Mouse (Mus musculus): ENCODE measurements around the gene Kif1c.
A peak's percentile ranks its signal among the peaks of the same experiment; 100 is the strongest.

Kif1c gene

DNA sequence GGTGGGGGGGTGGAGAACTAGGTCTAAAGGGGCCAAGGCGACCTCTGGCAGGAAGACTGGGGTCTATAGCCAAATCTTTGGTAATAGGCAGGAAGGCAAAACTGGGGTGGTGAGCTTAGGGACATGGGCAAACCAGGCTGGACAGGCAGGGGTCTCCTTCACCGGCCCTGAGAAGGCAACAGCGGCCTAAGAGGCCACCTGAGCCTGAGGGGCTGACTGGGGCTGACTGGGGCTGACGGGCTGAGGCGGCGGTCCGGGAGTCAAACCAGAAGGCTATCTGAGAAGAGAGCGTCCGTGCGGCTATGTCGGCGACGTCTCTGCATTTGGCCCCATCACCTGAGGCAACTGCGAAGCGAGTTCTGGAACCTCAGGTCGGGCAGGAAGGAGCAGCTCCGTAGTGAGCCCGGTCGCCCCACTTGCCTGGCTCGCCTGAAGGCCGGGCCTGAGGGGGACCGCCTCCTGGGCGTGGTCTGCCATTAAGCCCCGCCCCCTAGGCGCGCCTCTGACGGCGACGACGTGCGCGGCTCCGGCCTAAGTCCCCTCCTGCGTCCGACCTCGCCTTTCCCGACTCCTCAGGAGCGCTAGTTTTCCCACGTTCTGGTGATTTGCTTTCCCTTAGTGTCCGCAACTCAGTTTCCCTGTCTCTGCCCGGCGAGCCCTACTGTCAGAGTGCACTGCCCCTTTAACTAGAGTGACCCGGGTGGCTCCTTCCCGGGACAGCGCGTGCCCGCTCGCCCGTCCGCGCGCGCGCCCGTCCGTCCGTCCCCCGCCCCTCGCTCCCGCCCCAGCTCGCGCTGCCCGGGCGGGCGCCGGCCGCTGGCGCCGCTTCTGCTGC is at the start of gene Kif1c, which contains the start of gene Inca1:
Gene Kif1c, plus strand, starts transcription at position 827 of the 835 bp plus-strand sequence.
Gene Inca1, minus strand, starts transcription at position 434 of the 835 bp plus-strand sequence.
- peak; percentile 84 for DNase-seq (ENCODE audit: low read depth, low spot score)

- DNase-seq (ENCODE audit: low read depth, low spot score) = no peak
Measured at GRCm38 (mm10) chr11:70651391-70651790, 49.0 kb upstream of the Kif1c start.

- no peak for DNase-seq (ENCODE audit: low read depth, low spot score)
Measured at GRCm38 (mm10) chr11:70652029-70652883, 48.1 kb upstream of the Kif1c start.

- DNase-seq (ENCODE audit: low read depth, low spot score) = no peak
Measured at GRCm38 (mm10) chr11:70652884-70653344, 47.4 kb upstream of the Kif1c start.

DNA sequence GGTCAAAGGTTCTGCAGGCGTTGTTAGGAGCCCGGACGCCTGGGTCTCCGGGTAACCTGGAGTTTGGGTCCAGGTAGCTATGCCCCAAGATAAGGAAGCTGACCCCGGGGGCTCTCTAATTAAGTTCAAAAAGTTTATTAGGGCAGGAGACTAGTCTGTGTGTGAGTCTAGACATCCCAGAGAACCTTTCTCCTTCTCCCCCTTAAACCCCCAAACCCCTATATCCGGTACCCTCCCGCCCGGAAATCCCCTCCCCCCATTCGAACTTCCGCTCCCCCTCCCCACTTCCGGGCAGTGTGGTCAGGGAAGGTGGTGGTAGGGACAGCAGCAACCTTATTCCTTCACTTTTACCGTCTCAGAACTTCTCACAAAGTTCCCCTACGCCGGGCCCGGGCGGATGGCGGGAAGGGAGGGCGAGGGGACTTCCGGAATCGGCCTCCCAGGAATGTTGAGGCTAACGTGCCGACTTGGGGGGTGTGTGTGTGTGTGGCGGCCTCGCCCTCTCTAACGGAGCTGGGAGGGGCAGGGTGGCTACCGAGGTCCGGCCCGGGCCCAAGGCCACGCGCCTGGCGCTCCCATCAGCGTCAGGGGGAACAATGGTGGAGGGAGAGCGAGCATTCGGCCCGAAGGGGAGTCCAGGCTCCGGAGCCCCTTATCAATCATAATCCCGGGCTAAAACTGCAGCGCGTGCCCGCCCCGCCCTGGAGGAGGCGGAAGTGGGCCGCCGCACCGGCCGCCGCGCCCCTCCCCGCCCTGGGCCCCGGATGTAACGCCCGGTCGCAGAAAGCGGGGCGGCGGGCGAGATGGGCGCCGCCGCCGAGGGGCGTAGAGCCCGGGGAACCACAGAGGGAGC is 46.8 kb upstream of the Kif1c start:
- peak; percentile 64 for DNase-seq (ENCODE audit: low read depth, low spot score)

DNA sequence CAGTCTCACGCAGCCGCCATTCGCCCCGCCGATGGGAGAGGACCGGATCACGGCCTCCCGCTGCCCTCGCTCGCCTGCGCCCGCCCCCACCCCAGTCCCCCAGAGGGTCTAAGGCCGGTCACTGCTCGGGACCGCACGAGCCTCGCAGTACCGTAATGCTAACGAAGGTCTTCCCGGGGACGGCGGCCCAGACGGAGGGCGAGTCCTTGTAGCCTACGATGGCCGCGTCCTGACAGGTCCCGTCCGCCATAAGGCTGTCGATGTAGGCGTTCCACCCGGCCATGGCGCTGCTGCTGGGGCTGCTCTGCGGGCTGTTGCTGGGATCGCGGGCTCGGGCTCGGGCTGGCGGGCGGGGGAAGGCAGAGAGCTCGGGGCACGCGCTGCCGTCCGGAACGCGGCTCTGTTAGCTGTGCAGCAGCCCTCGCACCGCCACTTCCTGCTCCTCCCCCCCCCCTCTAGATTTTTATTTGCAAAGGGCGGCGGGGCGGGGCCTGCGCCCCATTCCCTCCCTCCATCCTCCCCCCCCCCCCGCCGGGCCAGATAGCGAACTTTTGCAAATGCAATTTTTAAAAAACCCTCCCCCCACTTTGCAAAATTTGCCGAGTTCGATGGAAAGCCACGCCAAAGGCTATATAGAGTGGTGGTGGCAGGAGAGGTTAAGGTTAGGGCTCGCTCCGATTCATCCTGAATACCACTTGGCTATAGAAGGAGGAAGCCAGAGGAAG is 46.0 kb upstream of the Kif1c start, which contains the start of gene Pfn1:
Gene Pfn1, minus strand, starts transcription at position 447 of the 725 bp plus-strand sequence.
- DNase-seq (ENCODE audit: low read depth, low spot score) = peak; percentile 56

DNA sequence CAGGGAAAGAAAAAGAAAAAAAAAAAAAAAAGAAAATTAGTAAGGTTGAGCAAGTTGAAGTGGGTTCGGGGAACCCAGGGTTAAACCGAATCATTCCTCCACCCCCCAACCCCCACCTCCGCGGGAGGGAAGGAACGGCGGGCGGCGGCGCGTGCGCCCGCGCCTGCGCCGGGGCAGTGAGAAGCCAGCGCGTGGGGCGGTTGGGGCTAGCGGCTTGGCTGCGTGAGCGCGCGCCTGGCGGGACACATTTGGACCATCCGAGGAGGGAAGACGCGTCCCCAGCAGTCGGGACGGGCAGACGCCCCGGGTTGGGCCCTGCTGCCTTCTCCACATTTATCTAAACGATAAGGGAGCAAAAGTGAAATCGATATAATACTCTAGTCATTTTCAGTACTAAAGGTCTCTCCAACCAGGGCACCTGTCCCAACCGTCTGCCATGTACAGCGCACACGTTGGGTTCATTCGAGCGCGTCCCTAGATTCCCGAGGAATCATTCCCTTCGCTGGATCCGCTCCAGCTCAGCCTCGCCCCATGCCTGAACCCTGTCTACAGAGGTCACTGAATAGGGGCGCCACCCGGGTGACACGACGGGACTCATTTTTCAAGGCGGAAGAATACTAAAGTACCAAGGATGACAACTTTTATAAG is 45.3 kb upstream of the Kif1c start:
- DNase-seq (ENCODE audit: low read depth, low spot score) = peak; percentile 49

GRCm38 (mm10) chr11:70655571-70656455 is 44.5 kb upstream of the Kif1c start:
- DNase-seq (ENCODE audit: low read depth, low spot score) = no peak

- no peak for DNase-seq (ENCODE audit: low read depth, low spot score)
Measured at GRCm38 (mm10) chr11:70656456-70656927, 43.9 kb upstream of the Kif1c start.

- no peak for DNase-seq (ENCODE audit: low read depth, low spot score)
Measured at GRCm38 (mm10) chr11:70656964-70657363, 43.4 kb upstream of the Kif1c start, which contains the start of gene Eno3. Gene Eno3 (plus strand): TSS chr11:70657202.

GRCm38 (mm10) chr11:70657573-70657972 is 42.8 kb upstream of the Kif1c start:
- DNase-seq (ENCODE audit: low read depth, low spot score) = no peak

- DNase-seq (ENCODE audit: low read depth, low spot score) = no peak
Measured at GRCm38 (mm10) chr11:70657991-70658390, 42.4 kb upstream of the Kif1c start.

DNA sequence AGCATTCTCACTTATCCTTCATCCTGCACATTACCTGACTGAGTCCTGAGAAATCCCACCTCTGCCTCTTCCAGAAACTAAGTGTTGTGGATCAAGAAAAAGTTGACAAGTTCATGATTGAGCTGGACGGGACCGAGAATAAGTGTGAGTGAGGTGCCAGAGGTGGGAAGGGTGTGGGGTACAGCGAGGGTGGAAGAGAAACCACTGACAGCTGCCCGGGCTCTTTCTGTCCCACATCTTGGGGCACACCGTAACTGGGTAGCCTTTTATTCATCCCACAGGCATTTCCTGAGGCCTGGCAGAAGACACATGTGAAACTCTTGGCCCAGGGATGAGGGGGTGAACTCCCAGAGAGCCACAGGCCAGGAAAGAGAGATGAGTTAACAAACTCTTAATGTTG is 41.8 kb upstream of the Kif1c start:
- DNase-seq (ENCODE audit: low read depth, low spot score) = no peak

DNA sequence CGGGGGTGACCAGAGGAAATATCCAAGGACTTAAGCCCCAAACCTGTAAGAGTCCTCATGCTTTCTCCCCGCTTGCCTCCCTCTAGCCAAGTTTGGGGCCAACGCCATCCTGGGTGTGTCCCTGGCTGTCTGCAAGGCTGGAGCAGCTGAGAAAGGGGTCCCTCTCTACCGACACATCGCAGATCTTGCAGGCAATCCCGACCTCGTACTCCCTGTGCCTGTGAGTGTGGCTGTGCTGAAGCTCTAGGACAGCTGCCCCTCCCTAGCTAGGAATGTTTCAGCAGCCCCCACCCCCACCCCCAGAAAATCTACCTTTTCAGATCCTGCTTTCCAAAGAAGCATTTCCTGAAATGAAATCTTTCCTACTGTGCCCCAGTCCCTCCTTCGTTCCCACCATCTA is 41.4 kb upstream of the Kif1c start:
- DNase-seq (ENCODE audit: low read depth, low spot score) = no peak

DNA sequence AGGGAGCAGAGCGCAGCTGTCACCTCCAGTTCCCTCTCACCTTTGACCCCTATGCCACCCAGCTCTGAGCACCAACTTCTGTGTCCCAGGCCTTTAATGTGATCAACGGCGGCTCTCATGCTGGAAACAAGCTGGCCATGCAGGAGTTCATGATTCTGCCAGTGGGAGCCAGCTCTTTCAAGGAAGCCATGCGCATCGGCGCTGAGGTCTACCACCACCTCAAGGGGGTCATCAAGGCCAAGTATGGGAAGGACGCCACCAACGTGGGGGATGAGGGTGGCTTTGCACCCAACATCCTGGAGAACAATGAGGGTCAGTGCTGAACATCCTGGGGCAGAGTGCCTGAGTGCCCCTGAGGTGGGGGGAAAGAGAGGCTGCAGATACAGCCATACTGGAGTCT is 39.8 kb upstream of the Kif1c start:
- no peak for DNase-seq (ENCODE audit: low read depth, low spot score)

GRCm38 (mm10) chr11:70663101-70663500 is 37.2 kb upstream of the Kif1c start:
- no peak for DNase-seq (ENCODE audit: low read depth, low spot score)

GRCm38 (mm10) chr11:70663957-70664356 is 36.4 kb upstream of the Kif1c start:
- no peak for DNase-seq (ENCODE audit: low read depth, low spot score)

GRCm38 (mm10) chr11:70664741-70665140 is 35.6 kb upstream of the Kif1c start:
- no peak for DNase-seq (ENCODE audit: low read depth, low spot score)

DNA sequence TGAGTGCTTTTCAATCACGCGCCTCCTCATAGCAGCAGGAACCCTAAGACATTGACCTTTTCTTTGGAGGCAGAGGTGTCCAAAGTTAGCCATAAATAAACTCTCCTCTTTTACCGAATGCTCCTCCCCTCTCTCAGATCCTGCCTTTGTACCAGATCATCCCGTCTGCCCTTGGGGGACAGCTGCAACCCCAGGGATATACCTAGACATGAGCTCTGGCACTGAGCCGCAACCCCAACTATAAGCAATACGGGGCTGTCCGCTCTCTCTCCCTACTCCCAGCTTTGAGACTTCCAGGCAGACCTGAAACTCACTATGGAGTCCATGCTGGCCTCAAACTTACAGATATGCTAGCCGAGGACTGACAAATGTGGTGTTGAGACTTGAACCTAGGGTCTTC is 33.7 kb upstream of the Kif1c start:
- no peak for DNase-seq (ENCODE audit: low read depth, low spot score)
